Mouse (Mus musculus) liver, embryonic 14.5 days (tissue): ENCODE results near the gene Asl. TPM values are rescaled to one million over a fixed set of nuclear protein-coding genes. Genes with fewer than 3 reads are reported as not detected.
A peak's percentile ranks its signal among the peaks of the same experiment; 100 is the strongest.

Source experiments
- ATAC-seq: fragments of 200-750 bp; cut with Nextera tagmentation; 2 replicates; pipeline ENCODE4 v1.8.0; 2017; ENCODE audit warnings: moderate number of reproducible peaks, mild to moderate bottlenecking, moderate library complexity; ENCODE audit not compliant: insufficient read depth
- DNase-seq, 3 experiments: peaks; one replicate each; pipeline ENCODE4 v3.0.0-alpha.2; 2012 to 2013; ENCODE audit warnings: low read depth in 3 of 3, low spot score in 3 of 3
- H3K27ac ChIP-seq: fragments of 300-500 bp; sonication (generic); 2 replicates; pipeline ENCODE4 v1.5.1; 2014; ENCODE audit warnings: moderate library complexity, mild to moderate bottlenecking, control low read depth, inconsistent platforms
- H3K27me3 ChIP-seq: fragments of 300-500 bp; sonication (generic); 2 replicates; pipeline ENCODE4 v1.6.1; 2014; ENCODE audit warnings: mild to moderate bottlenecking, low read length, moderate library complexity; ENCODE audit not compliant: control insufficient read depth, insufficient read depth
- H3K36me3 ChIP-seq: fragments of 300-500 bp; sonication (generic); replicated peaks from 2 replicates; pipeline ENCODE4 v1.6.1; 2014; ENCODE audit warnings: low read depth; ENCODE audit not compliant: control insufficient read depth, insufficient read depth
- H3K4me1 ChIP-seq, 2 experiments: fragments of 200-500 bp in 1 of 2; fragments of 300-500 bp in 1 of 2; sonication (generic) in 1 of 2; replicated peaks; 2 replicates each; pipeline ENCODE4 v1.6.1; 2012 to 2014; ENCODE audit warnings: antibody characterized with exemption in 1 of 2, inconsistent platforms in 1 of 2, low read length in 1 of 2; ENCODE audit not compliant: control insufficient read depth in 2 of 2, insufficient read depth in 2 of 2
- H3K4me2 ChIP-seq: fragments of 300-500 bp; sonication (generic); 2 replicates; pipeline ENCODE4 v1.6.1; 2014; ENCODE audit warnings: low read depth, mild to moderate bottlenecking, control low read depth, moderate library complexity
- H3K4me3 ChIP-seq, 2 experiments: fragments of 200-500 bp in 1 of 2; fragments of 300-500 bp in 1 of 2; sonication (generic) in 1 of 2; 2 replicates each; pipeline ENCODE4 v1.5.1; 2012 to 2014; ENCODE audit warnings: low read depth in 2 of 2, low read length in 2 of 2, mild to moderate bottlenecking in 2 of 2, control low read depth in 1 of 2, inconsistent platforms in 1 of 2, moderate library complexity in 1 of 2; ENCODE audit not compliant: insufficient read depth in 1 of 2
- H3K9ac ChIP-seq: fragments of 300-500 bp; sonication (generic); replicated peaks from 2 replicates; pipeline ENCODE4 v1.6.1; 2014; ENCODE audit warnings: mild to moderate bottlenecking, control low read depth, moderate library complexity
- H3K9me3 ChIP-seq: fragments of 300-500 bp; sonication (generic); 2 replicates; pipeline ENCODE4 v1.6.1; 2016; ENCODE audit warnings: low read length, mixed read lengths; ENCODE audit not compliant: control insufficient read depth
- CTCF ChIP-seq: IDR thresholded peaks from 2 replicates; pipeline ENCODE4 v1.5.1; 2016; ENCODE audit warnings: antibody characterized with exemption, low read depth, control low read depth
- EP300 ChIP-seq: IDR thresholded peaks from 2 replicates; pipeline ENCODE4 v1.6.1; 2016; ENCODE audit warnings: antibody characterized with exemption, low read depth
- WGBS: fragments of 180-500 bp; shearing (Covaris S2); extraction: QIAGEN DNeasy Blood & Tissue Kit; methylation state at CpG from one replicate; pipeline ENCODE4 v1.1.7; 2014; ENCODE audit not compliant: insufficient replicate concordance; 5-methylcytosine and 5-hydroxymethylcytosine counted together
- polyA plus RNA-seq, 2 experiments: library from polyadenylated mRNA; depleted of rRNA in 1 of 2; stranded (reverse) in 1 of 2; unstranded in 1 of 2; fragments of >200 nt; fragmentation: Nextera tagmentation in 1 of 2; extraction: Ambion mirVana in 1 of 2; gene quantifications; 2 replicates each; pipeline versions ENCODE4 v1.2.1 to v1.2.3; 2012 to 2014

The Asl gene
- polyA plus RNA-seq, 2 experiments = 30.4 to 39.8 TPM

DNA sequence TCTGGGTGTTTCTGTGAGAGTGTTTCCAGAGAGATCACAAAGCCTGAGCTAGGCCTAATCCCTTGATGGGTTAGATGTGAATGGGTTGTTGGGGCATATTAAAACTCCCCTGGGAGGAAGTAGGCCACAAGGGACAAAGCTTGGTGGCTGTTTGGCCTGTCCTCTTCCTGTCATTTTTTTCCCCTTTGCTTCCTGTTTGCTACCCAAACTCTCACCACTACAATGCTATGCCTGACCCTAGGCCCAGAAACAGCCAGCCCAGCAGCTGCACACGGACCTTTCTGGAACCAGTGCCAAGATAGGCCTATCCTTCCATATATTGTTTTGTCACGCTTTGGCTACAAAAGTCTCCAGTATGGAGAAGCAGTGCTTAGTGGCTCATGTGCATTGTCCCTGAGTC is 33.0 kb upstream of the Asl start:
- ATAC-seq (no peak), DNase-seq (no peak)
- H3K4me3 ChIP-seq = no peak overlapping the region
- no peak for TF ChIP-seq EP300
- 47% methylated on average over 2 of the region's 2 CpGs for WGBS
- H3K27me3 ChIP-seq = no peaks in the 10 kb centered on the region
- H3K4me2 ChIP-seq = no peak overlapping the region
- H3K36me3 ChIP-seq = peaks cover 3% of the 10 kb centered on the region; the same call in 1 of the 2 replicates
- H3K27ac ChIP-seq = no peak overlapping the region
- no peak overlapping the region for H3K9ac ChIP-seq
- no peaks in the 10 kb centered on the region for H3K4me1 ChIP-seq
- no peaks in the 10 kb centered on the region for H3K9me3 ChIP-seq

DNA sequence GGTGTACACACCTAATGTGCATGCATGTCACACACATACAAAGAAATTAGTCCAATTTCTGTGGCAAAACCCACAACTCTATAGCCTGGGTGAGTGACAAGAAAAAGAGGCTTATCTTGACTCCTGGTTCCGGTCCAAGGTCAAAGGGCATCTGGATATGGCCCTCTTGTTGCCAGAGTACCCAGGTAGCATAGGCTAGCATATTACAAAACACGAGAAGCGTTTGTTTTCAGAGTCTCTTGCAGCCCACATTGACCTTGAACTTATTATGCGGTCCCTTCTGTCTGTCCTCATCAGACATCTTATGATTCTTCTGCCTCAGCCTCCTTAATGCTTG is 31.2 kb upstream of the Asl start:
- no peak overlapping the region for H3K4me3 ChIP-seq
- no peak for ATAC-seq
- H3K9me3 ChIP-seq = no peaks in the 10 kb centered on the region
- no peak for DNase-seq
- no peak overlapping the region for H3K4me2 ChIP-seq
- peaks cover 3% of the 10 kb centered on the region; the same call in 1 of the 2 replicates for H3K36me3 ChIP-seq
- H3K4me1 ChIP-seq = peaks cover 0 to 6% of the 10 kb centered on the region in 2 experiments; a peak in 1 of 4 replicates
- H3K27me3 ChIP-seq = no peaks in the 10 kb centered on the region
- no peak for TF ChIP-seq EP300
- no peak for TF ChIP-seq CTCF
- no peak overlapping the region for H3K9ac ChIP-seq
- no peak overlapping the region for H3K27ac ChIP-seq
- WGBS = 81% methylated on average over 4 of the region's 4 CpGs

DNA sequence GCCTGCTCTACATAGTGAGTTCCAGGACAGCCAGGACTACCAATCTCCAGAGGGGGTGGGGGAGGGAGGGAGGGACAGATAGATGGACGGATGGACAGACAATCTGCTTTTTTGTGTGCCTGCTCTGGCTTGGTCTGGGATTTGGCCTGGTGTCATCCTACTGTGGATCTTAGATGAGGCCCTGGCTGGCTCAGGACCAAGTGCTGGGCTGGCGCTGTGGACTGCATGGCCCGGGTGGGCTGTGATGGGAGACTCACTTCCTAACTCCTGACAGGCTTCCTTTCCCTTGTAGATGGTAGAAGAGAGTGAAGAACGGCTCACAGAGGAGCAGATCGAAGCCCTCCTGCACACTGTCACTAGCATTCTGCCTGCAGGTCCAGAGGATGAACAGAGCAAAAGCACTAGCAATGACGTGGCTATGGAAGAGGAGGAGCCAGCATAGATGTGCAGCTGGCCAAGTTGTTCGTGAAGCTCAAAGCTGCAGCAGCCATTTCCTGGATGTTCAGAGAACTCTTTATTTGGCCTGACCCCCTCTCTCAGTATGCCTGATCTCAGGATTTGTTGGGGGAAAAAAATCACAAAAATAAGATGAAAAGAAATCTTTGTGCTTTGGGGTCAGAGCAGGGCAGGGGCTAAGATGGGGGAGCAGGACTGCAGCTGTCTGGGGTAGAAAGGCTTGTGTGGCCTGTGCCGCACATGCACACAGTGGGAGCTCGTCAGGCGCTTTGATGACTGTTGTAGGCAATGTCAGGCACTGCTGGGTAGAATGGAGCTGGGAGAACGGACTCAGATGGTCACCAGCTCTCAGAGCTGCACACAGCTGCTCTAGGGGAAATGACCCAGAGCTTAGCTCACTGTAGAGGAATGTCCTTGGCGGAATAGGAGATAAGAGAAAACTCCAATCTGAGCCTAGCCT is 30.6 kb upstream of the Asl start:
- TF ChIP-seq CTCF (no peak), EP300 (no peak)
- H3K36me3 ChIP-seq = peaks cover 3% of the 10 kb centered on the region; the same call in 1 of the 2 replicates
- H3K27ac ChIP-seq = no peak overlapping the region
- no peak overlapping the region for H3K4me2 ChIP-seq
- no peaks in the 10 kb centered on the region for H3K27me3 ChIP-seq
- DNase-seq (no peak), ATAC-seq (peak; percentile 29; the same call in 1 of the 2 replicates)
- peaks cover 0 to 6% of the 10 kb centered on the region in 2 experiments; a peak in 1 of 4 replicates for H3K4me1 ChIP-seq
- 75% methylated on average over 12 of the region's 12 CpGs for WGBS
- H3K9ac ChIP-seq = no peak overlapping the region
- no peak overlapping the region for H3K4me3 ChIP-seq
- H3K9me3 ChIP-seq = no peaks in the 10 kb centered on the region

DNA sequence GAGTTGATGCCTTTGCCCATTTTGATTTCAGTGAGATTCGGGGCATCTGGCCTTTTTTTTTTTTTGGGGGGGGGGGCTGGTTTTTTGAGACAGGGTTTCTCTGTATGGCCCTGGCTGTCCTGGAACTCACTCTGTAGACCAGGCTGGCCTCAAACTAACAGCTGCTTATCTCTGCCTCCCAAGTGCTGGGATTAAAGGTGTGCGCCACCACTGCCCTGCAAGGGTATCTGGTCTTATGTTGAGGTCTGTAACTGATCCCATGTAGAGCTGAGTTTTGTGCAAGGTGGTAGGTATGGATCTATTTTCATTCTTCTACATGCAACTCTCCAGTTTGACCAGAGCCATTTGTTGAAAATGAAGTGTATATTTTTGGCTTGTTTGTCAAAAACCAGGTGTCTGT is 27.3 kb upstream of the Asl start:
- H3K36me3 ChIP-seq = peaks cover 5% of the 10 kb centered on the region; the same call in 1 of the 2 replicates
- DNase-seq = no peak
- ATAC-seq = peak; percentile 35; the same call in 1 of the 2 replicates
- H3K4me2 ChIP-seq = no peak overlapping the region
- TF ChIP-seq CTCF (no peak), EP300 (no peak)
- WGBS = 37% methylated on average over 2 of the region's 2 CpGs
- H3K9ac ChIP-seq = no peak overlapping the region
- H3K4me3 ChIP-seq = no peak overlapping the region
- H3K4me1 ChIP-seq = peaks cover 0 to 6% of the 10 kb centered on the region in 2 experiments; a peak in 1 of 4 replicates
- no peaks in the 10 kb centered on the region for H3K9me3 ChIP-seq
- H3K27me3 ChIP-seq = no peaks in the 10 kb centered on the region
- H3K27ac ChIP-seq = no peak overlapping the region

DNA sequence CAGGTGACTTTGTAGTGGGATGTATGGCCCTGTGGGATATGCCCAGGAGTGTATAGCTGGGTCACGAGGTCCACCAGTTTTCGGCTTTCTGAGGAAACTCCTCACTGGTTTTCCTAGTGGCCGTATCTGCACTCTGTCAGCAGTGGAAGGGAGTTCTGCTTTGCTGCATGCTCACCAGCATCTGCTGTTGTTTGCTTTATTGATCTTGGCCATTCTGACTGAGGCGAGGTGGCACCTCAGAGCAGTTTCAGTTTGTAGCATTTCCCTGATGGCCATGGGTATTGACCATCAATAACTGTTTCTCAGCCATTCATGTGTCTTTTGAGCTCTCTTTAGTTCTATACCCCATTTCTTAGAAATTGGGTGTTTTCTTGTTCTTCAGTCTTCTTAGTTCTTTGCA is 26.6 kb upstream of the Asl start:
- H3K36me3 ChIP-seq = peaks cover 8% of the 10 kb centered on the region
- TF ChIP-seq CTCF (no peak), EP300 (no peak)
- H3K9ac ChIP-seq = no peak overlapping the region

More for the DNA sequence above, 26.6 kb upstream of the Asl start:
- Histone ChIP-seq H3K4me2 (no peak overlapping the region), H3K27ac (no peak overlapping the region), H3K4me3 (no peak overlapping the region), H3K4me1 (peaks cover 0 to 6% of the 10 kb centered on the region in 2 experiments; a peak in 1 of 4 replicates), H3K27me3 (no peaks in the 10 kb centered on the region), H3K9me3 (no peaks in the 10 kb centered on the region)
- ATAC-seq = no peak
- no peak for DNase-seq
- WGBS = 78% methylated on average over 4 of the region's 4 CpGs
